Mouse (Mus musculus) hindbrain, embryonic 13.5 days (tissue): Measurements from ENCODE around the gene Oaz2. TPM values are rescaled to one million over a fixed set of nuclear protein-coding genes. Genes with fewer than 3 reads are reported as not detected.
"Not testable (repeated sequence)": the region's sequence is repeated elsewhere in the genome, so short reads cannot be mapped to it uniquely, and the experiment has no call there.

Experiments used
- ATAC-seq: fragments of 200-750 bp; cut with Nextera tagmentation; 2 replicates; pipeline ENCODE4 v1.8.0; 2017; ENCODE audit warnings: moderate TSS enrichment; ENCODE audit not compliant: low FRiP score
- H3K27ac ChIP-seq: fragments of 300-500 bp; sonication (generic); 2 replicates; pipeline ENCODE4 v1.5.1; 2015; ENCODE audit warnings: inconsistent platforms, mild to moderate bottlenecking, moderate library complexity
- H3K27me3 ChIP-seq: fragments of 300-500 bp; sonication (generic); 2 replicates; pipeline ENCODE4 v1.6.1; 2015; ENCODE audit warnings: mild to moderate bottlenecking, inconsistent platforms
- H3K36me3 ChIP-seq: fragments of 300-500 bp; sonication (generic); 2 replicates; pipeline ENCODE4 v1.6.1; 2015; ENCODE audit warnings: mild to moderate bottlenecking, inconsistent platforms
- H3K4me1 ChIP-seq: fragments of 300-500 bp; sonication (generic); replicated peaks from 2 replicates; pipeline ENCODE4 v1.6.1; 2015; ENCODE audit warnings: inconsistent platforms
- H3K4me2 ChIP-seq: fragments of 300-500 bp; sonication (generic); 2 replicates; pipeline ENCODE4 v1.6.1; 2015; ENCODE audit warnings: inconsistent platforms, mild to moderate bottlenecking, moderate library complexity
- H3K4me3 ChIP-seq: fragments of 300-500 bp; sonication (generic); 2 replicates; pipeline ENCODE4 v1.5.1; 2015; ENCODE audit warnings: mild to moderate bottlenecking, inconsistent platforms
- H3K9ac ChIP-seq: fragments of 300-500 bp; sonication (generic); 2 replicates; pipeline ENCODE4 v1.6.1; 2015; ENCODE audit warnings: mild to moderate bottlenecking, inconsistent platforms
- H3K9me3 ChIP-seq: fragments of 300-500 bp; sonication (generic); 2 replicates; pipeline ENCODE4 v1.6.1; 2016; ENCODE audit warnings: inconsistent platforms
- WGBS: fragments of 180-500 bp; shearing (Covaris S2); methylation state at CpG from one replicate; pipeline ENCODE4 v1.1.7; 2015; 5-methylcytosine and 5-hydroxymethylcytosine counted together
- polyA plus RNA-seq: library from polyadenylated mRNA; unstranded; fragments of >200 nt; fragmentation: Nextera tagmentation; extraction: Ambion mirVana; gene quantifications from 2 replicates; pipeline ENCODE4 v1.2.1, GENCODE M21; 2015

Gene Oaz2
- polyA plus RNA-seq, 1 experiment from 2014 or later, result 404 TPM

- no peaks in the 10 kb centered on the region for H3K9me3 ChIP-seq
- peaks cover 5% of the 10 kb centered on the region for H3K4me1 ChIP-seq
- WGBS, result 90% methylated on average over 4 of the region's 4 CpGs
- H3K4me3 ChIP-seq, result no peak overlapping the region
- ATAC-seq, result no peak
- H3K27ac ChIP-seq, result no peak overlapping the region
- H3K36me3 ChIP-seq, result no peaks in the 10 kb centered on the region
- H3K9ac ChIP-seq, result no peak overlapping the region
- peaks cover 21% of the 10 kb centered on the region for H3K27me3 ChIP-seq
- H3K4me2 ChIP-seq, result no peak overlapping the region
These were observed 30.9 kb upstream of the Oaz2 start for GRCm38 (mm10) chr9:65636926-65637325.

DNA sequence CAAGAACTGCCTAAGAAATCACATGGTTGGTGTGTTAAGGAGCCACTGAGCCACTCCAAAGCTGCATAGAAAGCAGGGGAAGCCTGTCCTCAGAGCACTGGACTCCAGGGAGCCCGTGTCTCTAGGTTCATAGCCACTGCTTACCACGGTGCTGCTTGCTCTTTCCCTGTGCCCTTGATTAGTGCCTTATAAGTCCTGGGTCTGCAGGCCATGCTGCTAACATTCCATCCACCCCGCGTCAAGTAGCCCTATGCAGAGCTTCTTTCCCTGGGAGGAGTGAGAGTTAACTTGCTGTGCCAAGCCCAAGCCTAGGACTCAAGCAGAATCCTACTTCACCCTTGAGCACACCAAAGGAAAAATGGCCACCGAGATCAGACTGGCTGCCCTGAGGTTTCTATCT, 28.7 kb upstream of the Oaz2 start:
- Histone ChIP-seq H3K4me2 (no peak overlapping the region), H3K36me3 (no peaks in the 10 kb centered on the region), H3K9ac (no peak overlapping the region), H3K4me1 (peaks cover 5% of the 10 kb centered on the region), H3K27me3 (peaks cover 5% of the 10 kb centered on the region; the same call in 1 of the 2 replicates), H3K9me3 (no peaks in the 10 kb centered on the region), H3K27ac (no peak overlapping the region), H3K4me3 (no peak overlapping the region)
- no peak for ATAC-seq
- WGBS, result 60% methylated on average over 5 of the region's 5 CpGs

DNA sequence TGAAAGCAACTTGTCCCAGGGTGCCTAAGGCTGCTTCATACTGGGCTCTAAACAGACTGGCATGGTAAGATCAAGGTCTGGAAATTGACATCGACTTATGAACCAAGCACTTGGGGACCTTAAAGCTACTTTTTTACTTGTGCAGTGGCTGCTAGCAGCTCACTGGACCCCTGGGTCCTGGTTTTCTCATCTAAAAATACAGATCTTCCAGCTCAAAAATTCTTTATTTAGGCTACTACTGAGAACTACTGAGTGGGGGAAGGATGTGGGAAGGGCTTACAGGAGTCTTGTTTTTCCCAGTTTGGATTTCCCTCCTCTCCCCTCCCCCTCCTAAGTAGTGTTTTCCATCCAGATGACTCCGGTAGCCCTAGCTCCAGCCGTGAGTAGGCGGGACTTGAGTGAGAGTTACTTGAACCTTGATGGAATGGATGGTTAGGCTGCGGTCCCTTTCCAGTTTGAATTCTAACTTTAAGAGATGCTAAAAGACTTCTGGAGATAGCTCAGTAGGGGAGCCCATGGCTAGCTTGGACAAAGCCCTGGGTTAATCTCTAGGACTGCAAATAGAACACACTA, 26.9 kb upstream of the Oaz2 start:
- no peak for ATAC-seq
- 6% methylated on average over 5 of the region's 5 CpGs for WGBS
- H3K36me3 ChIP-seq, result no peaks in the 10 kb centered on the region
- no peak overlapping the region for H3K9ac ChIP-seq
- H3K4me3 ChIP-seq, result no peak overlapping the region
- H3K4me2 ChIP-seq, result no peak overlapping the region
- no peak overlapping the region for H3K27ac ChIP-seq
- H3K9me3 ChIP-seq, result no peaks in the 10 kb centered on the region
- H3K27me3 ChIP-seq, result peaks cover 5% of the 10 kb centered on the region; the same call in 1 of the 2 replicates
- H3K4me1 ChIP-seq, result peaks cover 5% of the 10 kb centered on the region

GRCm38 (mm10) chr9:65641446-65642052, 26.3 kb upstream of the Oaz2 start:
- Histone ChIP-seq H3K9ac (no peak overlapping the region), H3K4me3 (no peak overlapping the region), H3K36me3 (no peaks in the 10 kb centered on the region), H3K27me3 (peaks cover 5% of the 10 kb centered on the region; the same call in 1 of the 2 replicates), H3K9me3 (no peaks in the 10 kb centered on the region), H3K27ac (no peak overlapping the region), H3K4me1 (peaks cover 5% of the 10 kb centered on the region), H3K4me2 (no peak overlapping the region)
- ATAC-seq, result no peak
- WGBS, result 9% methylated on average over 12 of the region's 12 CpGs

- H3K4me2 ChIP-seq, result no peak overlapping the region
These were observed 25.3 kb upstream of the Oaz2 start for GRCm38 (mm10) chr9:65642546-65642945.

GRCm38 (mm10) chr9:65644960-65645359, 22.8 kb upstream of the Oaz2 start:
- H3K4me3 ChIP-seq, result no peak overlapping the region
- no peak overlapping the region for H3K27ac ChIP-seq
- no peaks in the 10 kb centered on the region for H3K36me3 ChIP-seq
- peaks cover 5% of the 10 kb centered on the region for H3K4me1 ChIP-seq
- H3K27me3 ChIP-seq, result peaks cover 5% of the 10 kb centered on the region; the same call in 1 of the 2 replicates
- ATAC-seq, result no peak
- H3K4me2 ChIP-seq, result no peak overlapping the region
- 89% methylated on average over 4 of the region's 4 CpGs for WGBS
- H3K9ac ChIP-seq, result no peak overlapping the region
- no peaks in the 10 kb centered on the region for H3K9me3 ChIP-seq

More at GRCm38 (mm10) chr9:65642546-65642945, 25.3 kb upstream of the Oaz2 start:
- no peaks in the 10 kb centered on the region for H3K36me3 ChIP-seq
- no peaks in the 10 kb centered on the region for H3K9me3 ChIP-seq
- H3K27ac ChIP-seq, result no peak overlapping the region
- no peak for ATAC-seq
- H3K4me3 ChIP-seq, result no peak overlapping the region
- H3K27me3 ChIP-seq, result peaks cover 5% of the 10 kb centered on the region; the same call in 1 of the 2 replicates
- H3K4me1 ChIP-seq, result peaks cover 5% of the 10 kb centered on the region
- H3K9ac ChIP-seq, result no peak overlapping the region

- WGBS, result 77% methylated on average over 3 of the region's 3 CpGs
These were observed 21.8 kb upstream of the Oaz2 start for GRCm38 (mm10) chr9:65645984-65646383.

DNA sequence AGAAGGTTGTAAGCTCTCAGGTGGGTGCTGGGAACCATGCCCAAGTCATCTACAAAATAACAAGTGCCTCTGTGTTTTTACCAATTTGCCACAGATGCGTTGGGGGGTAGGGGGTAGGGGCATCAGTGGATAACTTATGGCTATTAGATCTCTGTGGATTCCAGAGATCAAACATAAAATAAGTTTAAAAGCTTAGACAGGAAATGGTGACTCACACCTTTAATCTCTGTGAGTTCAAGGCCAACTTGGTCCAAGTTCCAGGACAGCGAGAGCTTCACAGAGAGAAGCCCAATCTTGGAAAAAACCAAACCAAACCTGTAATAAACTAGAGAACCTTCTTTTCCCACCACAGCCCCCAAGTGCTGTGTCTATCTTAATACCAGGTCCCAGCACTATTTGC, 21.0 kb upstream of the Oaz2 start:
- H3K36me3 ChIP-seq, result no peaks in the 10 kb centered on the region
- peaks cover under 1% of the 10 kb centered on the region for H3K4me1 ChIP-seq
- H3K27me3 ChIP-seq, result no peaks in the 10 kb centered on the region
- H3K4me2 ChIP-seq, result no peak overlapping the region
- H3K27ac ChIP-seq, result no peak overlapping the region
- ATAC-seq, result no peak
- no peaks in the 10 kb centered on the region for H3K9me3 ChIP-seq
- WGBS, result 94% methylated on average over 2 of the region's 2 CpGs
- no peak overlapping the region for H3K4me3 ChIP-seq
- H3K9ac ChIP-seq, result no peak overlapping the region

More at GRCm38 (mm10) chr9:65645984-65646383, 21.8 kb upstream of the Oaz2 start:
- Histone ChIP-seq H3K9me3 (no peaks in the 10 kb centered on the region), H3K27me3 (no peaks in the 10 kb centered on the region), H3K9ac (no peak overlapping the region), H3K4me1 (peaks cover 5% of the 10 kb centered on the region), H3K36me3 (no peaks in the 10 kb centered on the region), H3K4me3 (no peak overlapping the region), H3K27ac (no peak overlapping the region), H3K4me2 (no peak overlapping the region)
- no peak for ATAC-seq

GRCm38 (mm10) chr9:65648730-65649129, 19.1 kb upstream of the Oaz2 start:
- no peak for ATAC-seq
- H3K9ac ChIP-seq, result no peak overlapping the region
- no peaks in the 10 kb centered on the region for H3K27me3 ChIP-seq
- H3K4me1 ChIP-seq, result no peaks in the 10 kb centered on the region
- no peak overlapping the region for H3K4me2 ChIP-seq
- no peak overlapping the region for H3K27ac ChIP-seq
- no peaks in the 10 kb centered on the region for H3K36me3 ChIP-seq
- no peak overlapping the region for H3K4me3 ChIP-seq
- 95% methylated on average over 13 of the region's 13 CpGs for WGBS
- H3K9me3 ChIP-seq, result no peaks in the 10 kb centered on the region

- Histone ChIP-seq H3K4me1 (no peaks in the 10 kb centered on the region), H3K4me3 (no peak overlapping the region), H3K9ac (no peak overlapping the region), H3K27me3 (no peaks in the 10 kb centered on the region), H3K27ac (no peak overlapping the region), H3K9me3 (no peaks in the 10 kb centered on the region), H3K36me3 (no peaks in the 10 kb centered on the region), H3K4me2 (no peak overlapping the region)
- WGBS, result 76% methylated on average over 1 of the region's 1 CpGs
- ATAC-seq, result no peak
These were observed 17.8 kb upstream of the Oaz2 start for GRCm38 (mm10) chr9:65649997-65650396.

DNA sequence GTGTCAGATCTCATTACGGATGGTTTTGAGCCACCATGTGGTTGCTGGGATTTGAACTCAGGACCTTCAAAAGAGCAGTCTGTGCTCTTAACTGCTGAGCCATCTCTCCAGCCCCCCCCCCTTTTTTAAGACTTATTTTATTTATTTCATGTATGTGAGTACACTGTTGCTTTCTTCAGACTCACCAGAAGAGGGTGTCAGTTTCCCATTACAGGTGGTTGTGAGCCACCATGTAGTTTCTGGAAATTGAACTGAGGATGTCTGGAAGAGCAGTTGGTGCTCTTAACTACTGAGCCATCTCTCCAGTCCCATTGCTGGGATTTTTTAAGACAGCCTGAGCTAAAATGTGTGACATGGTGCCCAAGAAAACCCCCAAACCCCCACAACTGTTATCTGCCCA, 15.8 kb upstream of the Oaz2 start:
- not testable (repeated sequence) for H3K4me1 ChIP-seq, H3K27me3 ChIP-seq, H3K4me3 ChIP-seq, H3K4me2 ChIP-seq, H3K9ac ChIP-seq, H3K9me3 ChIP-seq, H3K27ac ChIP-seq, ATAC-seq, H3K36me3 ChIP-seq
- WGBS, result 89% methylated on average over 1 of the region's 1 CpGs

DNA sequence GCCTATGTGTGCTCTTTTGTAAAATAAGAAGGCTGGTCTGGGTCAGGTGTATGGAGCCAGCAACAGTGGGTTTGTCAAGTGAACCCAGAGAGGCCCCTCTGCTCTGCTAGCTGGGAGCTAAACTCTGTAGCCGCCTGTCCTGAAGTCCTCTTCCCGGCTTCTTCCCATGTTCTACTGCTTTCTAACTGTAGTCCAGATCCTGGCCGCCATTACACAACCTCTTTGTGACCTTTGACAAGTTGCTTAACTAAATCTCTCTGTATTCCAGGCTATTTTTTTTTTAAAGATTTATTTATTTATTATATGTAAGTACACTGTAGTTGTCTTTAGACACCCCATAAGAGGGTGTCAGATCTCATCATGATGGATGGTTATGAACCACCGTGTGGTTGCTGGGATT, 14.1 kb upstream of the Oaz2 start:
- H3K9ac ChIP-seq, result no peak overlapping the region
- H3K9me3 ChIP-seq, result no peaks in the 10 kb centered on the region
- ATAC-seq, result no peak
- no peaks in the 10 kb centered on the region for H3K36me3 ChIP-seq
- no peak overlapping the region for H3K4me3 ChIP-seq
- no peak overlapping the region for H3K4me2 ChIP-seq
- 96% methylated on average over 4 of the region's 4 CpGs for WGBS
- no peaks in the 10 kb centered on the region for H3K27me3 ChIP-seq
- H3K27ac ChIP-seq, result no peak overlapping the region
- H3K4me1 ChIP-seq, result no peaks in the 10 kb centered on the region

GRCm38 (mm10) chr9:65654700-65655237, 13.0 kb upstream of the Oaz2 start:
- H3K9ac ChIP-seq, result no peak overlapping the region
- no peaks in the 10 kb centered on the region for H3K36me3 ChIP-seq
- no peak for ATAC-seq
- WGBS, result 84% methylated on average over 3 of the region's 3 CpGs
- H3K4me3 ChIP-seq, result no peak overlapping the region
- H3K27ac ChIP-seq, result no peak overlapping the region
- no peaks in the 10 kb centered on the region for H3K9me3 ChIP-seq
- no peaks in the 10 kb centered on the region for H3K27me3 ChIP-seq
- H3K4me1 ChIP-seq, result no peaks in the 10 kb centered on the region
- no peak overlapping the region for H3K4me2 ChIP-seq
